Mouse (Mus musculus): ENCODE data around the gene Lsm14a.

GRCm38 (mm10) chr7:34392335-34392734, 780 bp downstream of the Lsm14a start:
- TF ChIP-seq TCF12 (IDR thresholded peaks at IDR 0.05; ENCODE audit: insufficient read depth, poor library complexity, severe bottlenecking) = no peak
- no peak for TF ChIP-seq POLR2A (IDR thresholded peaks at IDR 0.05; ENCODE audit: insufficient read length, low read depth)
- no peak for TF ChIP-seq USF1 (IDR thresholded peaks at IDR 0.05; ENCODE audit: low read depth)
- no peak for TF ChIP-seq POLR2AphosphoS2 (IDR thresholded peaks at IDR 0.05; ENCODE audit: insufficient read length, low read depth)

Data from myocyte (in vitro differentiated cells).